Mouse (Mus musculus) stomach, postnatal 0 days (tissue): ENCODE data around the gene Birc7.

ENCODE experiments used
- CTCF ChIP-seq: IDR thresholded peaks from 2 replicates; pipeline ENCODE4 v1.5.1; 2016; ENCODE audit warnings: antibody characterized with exemption, low read depth, mild to moderate bottlenecking, moderate library complexity
- EP300 ChIP-seq: optimal IDR thresholded peaks from 2 replicates; pipeline ENCODE3; 2016; ENCODE audit warnings: antibody characterized with exemption

- TF ChIP-seq CTCF (no peak), EP300 (no peak)
Observed at GRCm38 (mm10) chr2:180919913-180920809, 8.7 kb upstream of the Birc7 start.
